Mouse (Mus musculus) limb, embryonic 11.5 days (tissue): ENCODE data around the gene Gm3149. TPM values are rescaled to one million over a fixed set of nuclear protein-coding genes. Genes with fewer than 3 reads are reported as not detected.

Source experiments
- polyA plus RNA-seq: library from polyadenylated mRNA; unstranded; fragments of >200 nt; fragmentation: Nextera tagmentation; extraction: Ambion mirVana; gene quantifications from 2 replicates; pipeline ENCODE4 v1.2.1, GENCODE M21; 2014

The Gm3149 gene
- polyA plus RNA-seq, 1 experiment from 2014 or later: not detected

Other genes with a start within 250 kb of the Gm3149 start
- gene Gm3115, start 233.2 kb upstream of the Gm3149 start, polyA plus RNA-seq: not detected in 2 replicates
- 0.09 and 0.54 TPM in 2 replicates for gene Gm8108, start 206.8 kb upstream of the Gm3149 start, polyA plus RNA-seq
- not detected in 2 replicates for gene Gm3127, start 152.3 kb upstream of the Gm3149 start, polyA plus RNA-seq
- gene Gm2974, start 134.7 kb upstream of the Gm3149 start, polyA plus RNA-seq: 0.13 and 0.34 TPM in 2 replicates
- gene Gm3138, start 67.7 kb upstream of the Gm3149 start, polyA plus RNA-seq: not detected in 2 replicates
- 0.20 and 0.47 TPM in 2 replicates for gene 2610042L04Rik, start 17.5 kb downstream of the Gm3149 start, polyA plus RNA-seq
- not detected in 2 replicates for gene Gm3159, start 80.2 kb downstream of the Gm3149 start, polyA plus RNA-seq
- 0.96 and 1.0 TPM in 2 replicates for gene Gm3164, start 98.2 kb downstream of the Gm3149 start, polyA plus RNA-seq
- gene Gm3173, start 113.7 kb downstream of the Gm3149 start, polyA plus RNA-seq: not detected in 2 replicates
- gene Gm3182, start 164.5 kb downstream of the Gm3149 start, polyA plus RNA-seq: not detected in 2 replicates
- gene Gm3047, start 238.1 kb downstream of the Gm3149 start, polyA plus RNA-seq: not detected in 2 replicates